Mouse (Mus musculus): Measurements from ENCODE around the gene Dusp22.

Dusp22 gene

GRCm38 (mm10) chr13:30659613-30660505, at the start of gene Dusp22:
Dusp22 (plus strand) TSS chr13:30659999.
- in situ Hi-C loops (cut with MboI, MseI) = loop anchor here (5.0 kb wide), 1 partner anchor 58 kb away; no protein-coding TSS in a partner anchor

GRCm38 (mm10) chr13:30612079-30612794, 47.6 kb upstream of the Dusp22 start:
- in situ Hi-C loops (cut with MboI, MseI) = no loop called here

GRCm38 (mm10) chr13:30619684-30620083, 40.1 kb upstream of the Dusp22 start:
- in situ Hi-C loops (cut with MboI, MseI) = no loop called here

DNA sequence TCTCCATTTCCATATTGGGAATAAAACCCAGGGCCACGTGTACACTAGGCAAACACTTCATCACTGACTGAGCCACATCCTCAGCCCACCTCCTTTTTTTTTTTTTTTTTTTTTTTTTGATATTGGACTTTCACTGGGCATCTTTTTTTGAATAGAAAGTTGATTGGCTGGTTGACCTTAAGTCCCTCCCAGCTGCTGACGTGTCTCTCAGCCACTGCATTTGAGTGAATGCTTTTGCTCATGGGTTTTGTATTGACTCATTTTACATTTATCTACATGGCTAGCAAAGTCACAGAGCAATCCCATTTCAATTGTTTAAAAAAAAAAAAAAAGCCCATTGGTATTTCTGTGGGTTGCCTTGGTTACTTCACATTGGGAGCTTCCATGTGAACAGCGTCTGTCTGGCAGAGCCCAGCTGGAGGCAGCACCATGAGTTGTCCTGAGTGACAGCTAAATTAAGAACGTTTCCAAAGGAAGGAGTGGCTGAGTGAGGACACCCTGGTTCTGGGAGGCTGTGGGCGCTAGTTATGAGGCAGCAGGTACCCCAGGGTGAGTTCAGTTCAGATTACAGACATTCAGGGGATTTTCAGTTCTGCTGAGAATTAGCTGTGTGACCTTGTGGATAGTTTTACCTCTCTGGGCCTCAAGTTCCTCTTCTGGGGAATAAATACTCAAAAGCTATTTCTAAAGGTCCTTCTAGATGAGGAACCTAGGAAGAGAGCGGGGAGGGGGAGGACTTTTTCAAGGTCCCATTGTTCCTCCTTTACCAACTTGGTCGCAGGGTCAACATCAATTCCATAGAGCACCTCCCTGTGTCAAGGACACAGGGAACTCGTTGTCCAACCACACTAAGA, 31.4 kb upstream of the Dusp22 start:
- in situ Hi-C loops (cut with MboI, MseI) = no loop called here

GRCm38 (mm10) chr13:30629794-30630410, 29.9 kb upstream of the Dusp22 start:
- in situ Hi-C loops (cut with MboI, MseI) = no loop called here

DNA sequence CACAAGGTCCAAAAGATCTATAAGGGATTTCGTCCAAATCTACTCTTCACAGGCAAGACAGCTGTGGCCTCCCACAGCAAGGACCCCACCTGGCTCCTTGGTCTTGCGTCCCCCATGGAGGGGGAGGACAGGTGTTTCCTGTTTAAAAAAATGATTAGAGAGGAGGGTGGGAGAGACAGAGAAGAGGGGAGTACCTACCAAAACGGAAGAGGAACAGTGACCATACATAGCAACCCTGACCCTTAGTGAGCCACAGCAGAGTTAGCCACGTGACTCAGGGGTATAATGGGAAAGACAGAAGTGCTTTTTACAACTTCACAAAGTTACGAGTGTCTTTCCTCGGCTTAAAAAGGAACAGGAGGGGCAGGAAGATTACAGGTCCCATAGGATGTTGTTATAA, 26.8 kb upstream of the Dusp22 start:
- in situ Hi-C loops (cut with MboI, MseI) = no loop called here

DNA sequence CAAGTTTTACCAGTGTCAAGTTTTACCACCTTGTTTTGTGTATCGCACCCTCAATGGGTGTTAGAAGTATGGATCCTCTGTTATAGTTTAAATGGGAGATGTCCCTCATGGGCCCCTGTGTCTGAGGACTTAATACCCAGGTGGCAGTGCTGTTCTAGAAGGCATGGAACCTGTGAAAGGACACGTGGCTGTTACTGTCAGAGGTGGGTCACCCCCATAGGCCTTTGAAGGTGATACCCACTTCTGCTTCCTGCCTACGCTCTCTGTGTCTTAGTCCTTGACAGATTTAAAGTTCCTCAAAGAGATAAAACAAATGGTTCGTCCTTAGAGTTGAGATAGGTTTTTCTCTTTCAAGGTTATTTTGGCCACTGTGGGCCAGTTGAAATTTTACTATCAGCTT, 23.3 kb upstream of the Dusp22 start:
- in situ Hi-C loops (cut with MboI, MseI) = no loop called here

DNA sequence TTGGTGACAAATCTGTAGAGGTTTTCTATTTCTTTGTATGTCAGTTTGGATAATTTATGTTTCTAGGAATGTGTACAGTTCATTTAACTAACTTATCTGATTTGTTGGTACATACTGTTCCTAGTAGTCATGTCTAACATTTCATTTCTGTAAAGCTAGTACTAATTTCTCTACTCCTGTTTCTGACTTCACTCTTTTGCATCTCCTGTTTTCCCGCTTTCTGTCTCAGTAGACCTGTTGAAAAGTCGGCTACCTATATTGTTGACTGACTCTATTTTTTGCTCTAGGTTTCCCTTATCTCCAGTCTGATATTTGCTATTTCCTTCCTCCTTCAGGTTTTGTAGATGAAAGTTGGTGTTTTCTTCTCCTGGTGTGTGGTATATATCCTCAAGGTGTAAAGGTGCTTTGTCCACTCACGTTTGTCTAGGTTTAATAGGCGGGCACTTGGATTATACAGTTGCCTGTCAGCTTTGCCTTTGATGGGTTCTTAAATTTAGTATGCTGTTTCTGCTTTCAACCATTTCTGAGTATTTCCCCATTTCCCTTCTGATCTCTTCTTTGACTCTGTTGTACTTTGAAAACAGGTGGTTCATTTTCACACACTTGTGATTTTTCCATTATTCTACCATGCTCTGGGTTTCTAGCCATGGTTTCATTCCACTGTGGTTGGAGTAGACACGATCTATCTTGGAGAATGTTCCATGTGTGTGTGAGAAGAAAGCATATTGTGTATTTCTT, 21.3 kb upstream of the Dusp22 start:
- in situ Hi-C loops (cut with MboI, MseI) = no loop called here

DNA sequence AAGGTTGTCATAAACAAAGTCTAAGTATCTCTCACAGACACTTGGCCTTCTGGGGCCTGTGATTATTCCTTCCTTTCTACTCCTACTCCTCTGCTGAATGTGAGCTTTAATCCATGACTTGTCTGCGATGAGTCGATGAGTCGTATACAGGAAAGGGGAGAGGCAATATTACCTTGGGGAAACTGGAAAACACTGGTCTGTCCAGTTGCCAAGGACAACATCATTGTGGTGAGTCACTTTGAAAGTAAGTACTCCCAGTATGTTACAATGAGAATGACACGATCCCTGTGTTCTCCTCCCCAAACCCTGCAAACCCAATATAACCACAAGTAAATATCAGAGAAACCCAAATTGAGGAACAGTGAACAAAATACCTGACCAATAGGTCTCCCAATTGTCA, 17.7 kb upstream of the Dusp22 start:
- in situ Hi-C loops (cut with MboI, MseI) = no loop called here

DNA sequence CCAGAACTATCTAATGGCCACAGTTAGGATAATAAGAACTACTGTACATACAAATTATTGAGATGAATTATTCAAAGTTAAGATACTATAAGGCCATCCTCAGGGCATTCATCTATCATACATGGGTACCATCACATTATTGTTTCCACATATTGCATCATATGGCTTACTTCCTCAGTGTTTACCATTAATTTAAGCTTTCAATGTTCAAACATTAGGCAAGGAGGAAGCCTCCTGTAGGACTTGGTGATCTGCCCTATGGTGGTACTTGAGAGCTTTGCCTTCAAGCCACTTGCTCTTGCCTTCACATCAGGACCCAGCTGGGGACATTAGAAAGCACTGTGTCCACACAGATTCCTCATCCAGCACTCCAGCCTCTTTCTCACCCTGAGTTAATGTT, 11.3 kb upstream of the Dusp22 start:
- in situ Hi-C loops (cut with MboI, MseI) = no loop called here

- in situ Hi-C loops (cut with MboI, MseI) = no loop called here
These were observed 10.6 kb upstream of the Dusp22 start for GRCm38 (mm10) chr13:30649197-30649596.

DNA sequence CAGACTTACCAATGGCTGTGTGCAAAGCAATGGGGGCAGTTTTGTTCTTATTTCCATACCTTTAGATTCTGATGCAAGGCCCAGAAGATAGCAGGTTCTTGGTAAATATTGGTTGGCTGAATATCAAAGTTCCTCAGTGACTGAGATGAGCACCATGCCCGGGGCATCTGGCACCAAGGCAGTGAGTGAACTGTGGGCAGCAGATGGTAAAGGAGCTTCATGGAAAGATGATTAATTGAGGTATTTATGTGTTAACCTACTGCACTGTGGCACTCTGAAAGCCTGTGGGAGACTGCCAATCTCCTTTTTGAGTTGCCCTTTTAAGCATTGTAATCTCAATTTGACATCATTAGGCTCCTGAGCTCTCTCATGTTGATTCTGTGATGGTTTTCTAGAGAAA, 9.1 kb upstream of the Dusp22 start:
- in situ Hi-C loops (cut with MboI, MseI) = no loop called here

DNA sequence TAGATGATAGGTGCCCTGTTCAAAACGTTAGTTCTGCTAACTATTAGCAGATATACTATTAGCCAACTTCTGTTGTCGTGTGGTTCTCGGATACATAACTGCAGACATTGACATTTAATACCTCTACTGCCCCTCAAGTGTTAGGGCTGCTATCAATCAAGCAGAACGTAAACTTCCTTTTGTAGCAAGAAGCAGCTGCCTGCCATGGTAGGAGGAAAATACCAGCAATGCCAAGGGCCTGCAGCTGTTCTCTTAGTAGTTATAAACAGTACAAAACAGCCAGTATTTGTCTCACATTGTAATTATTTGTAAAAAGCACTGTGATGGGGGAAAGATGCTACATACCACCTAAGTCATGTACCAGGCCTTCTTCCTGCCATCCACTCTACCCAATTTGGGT, 6.7 kb upstream of the Dusp22 start:
- in situ Hi-C loops (cut with MboI, MseI) = no loop called here

DNA sequence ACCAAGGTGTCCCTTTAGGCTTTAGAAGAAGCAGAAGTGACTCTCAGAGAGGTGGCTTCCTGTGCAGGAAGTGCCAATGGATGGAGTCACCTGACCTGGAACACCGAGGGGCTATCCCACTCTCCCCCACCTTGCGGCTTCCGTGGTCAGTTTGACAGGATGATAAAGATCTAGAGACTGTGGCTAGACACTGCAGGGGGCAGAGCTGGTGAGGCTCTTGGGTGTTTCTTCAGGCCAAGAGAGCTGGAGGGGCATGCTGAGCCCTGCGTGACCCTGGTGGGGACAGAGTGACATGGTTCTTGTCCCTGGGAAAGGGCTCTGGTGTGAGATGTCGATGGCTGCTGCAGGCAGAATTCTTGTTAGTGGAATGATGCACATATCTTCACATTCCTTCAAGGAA, 5.3 kb upstream of the Dusp22 start:
- in situ Hi-C loops (cut with MboI, MseI) = no loop called here

DNA sequence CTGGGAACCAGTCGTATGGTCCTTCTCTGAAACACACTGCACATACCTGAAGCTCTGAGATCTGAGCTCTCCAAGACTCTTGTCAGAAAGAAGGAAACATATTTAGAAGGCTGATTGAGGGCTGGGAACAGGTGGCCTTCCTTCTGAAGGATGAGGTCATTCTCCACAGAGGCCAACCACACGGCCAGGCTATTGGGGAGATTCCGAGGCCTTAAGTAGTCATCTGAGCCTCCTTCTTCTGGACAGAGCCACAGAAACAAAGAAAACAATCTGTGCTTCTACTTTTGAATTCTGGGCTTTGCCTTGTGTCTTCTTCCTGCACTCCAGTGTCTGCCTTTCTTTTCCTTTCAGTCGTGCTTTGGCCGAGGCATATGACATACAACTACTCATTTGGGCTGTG, 2.9 kb upstream of the Dusp22 start:
- in situ Hi-C loops (cut with MboI, MseI) = no loop called here

DNA sequence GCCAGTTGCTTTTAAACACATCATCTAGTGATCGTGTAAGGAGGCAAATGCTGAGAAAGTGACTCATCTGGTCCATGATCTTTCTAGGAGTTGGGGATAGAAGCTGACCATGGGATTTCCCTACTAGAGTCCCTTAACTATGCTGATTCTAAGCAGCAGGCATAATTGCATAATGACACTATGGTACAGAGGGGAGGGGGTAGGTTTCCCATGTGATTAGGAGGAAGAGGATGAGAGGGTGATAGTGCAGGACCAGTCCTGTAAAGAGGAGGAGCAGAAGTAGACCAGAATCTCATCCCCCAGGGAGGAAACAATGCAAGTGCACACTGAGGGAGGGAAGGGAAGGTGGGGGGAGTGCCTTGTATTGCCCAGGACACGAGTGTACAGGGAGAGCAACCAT, 2.0 kb upstream of the Dusp22 start:
- in situ Hi-C loops (cut with MboI, MseI) = no loop called here

GRCm38 (mm10) chr13:30658201-30658996, 1.4 kb upstream of the Dusp22 start:
- in situ Hi-C loops (cut with MboI, MseI) = no loop called here

DNA sequence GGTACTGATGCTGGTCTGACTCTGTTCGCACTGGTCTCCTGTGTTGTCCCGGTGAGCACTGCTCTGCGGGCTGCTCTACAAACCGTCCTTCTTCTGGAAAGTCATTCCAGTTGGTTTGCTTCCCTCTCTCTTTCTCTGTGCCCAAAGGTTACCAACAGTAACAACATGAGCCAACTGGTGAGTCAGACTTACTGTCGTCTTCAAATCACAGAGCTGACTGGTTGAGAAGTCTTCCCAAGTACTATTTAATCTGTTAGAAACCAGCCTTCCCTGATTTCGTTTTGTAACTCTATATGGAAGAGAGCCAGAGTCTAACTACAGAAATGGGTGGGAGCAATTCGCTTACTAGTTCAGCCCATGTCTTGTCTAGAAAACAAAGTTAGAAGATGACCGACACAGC, 5.5 kb downstream of the Dusp22 start:
- in situ Hi-C loops (cut with MboI, MseI) = loop anchor here (5.0 kb wide), 1 partner anchor 52 kb away; no protein-coding TSS in a partner anchor

- in situ Hi-C loops (cut with MboI, MseI) = loop anchor here (5.0 kb wide), 1 partner anchor 51 kb away; no protein-coding TSS in a partner anchor
These were observed 6.7 kb downstream of the Dusp22 start for GRCm38 (mm10) chr13:30666537-30666936.

DNA sequence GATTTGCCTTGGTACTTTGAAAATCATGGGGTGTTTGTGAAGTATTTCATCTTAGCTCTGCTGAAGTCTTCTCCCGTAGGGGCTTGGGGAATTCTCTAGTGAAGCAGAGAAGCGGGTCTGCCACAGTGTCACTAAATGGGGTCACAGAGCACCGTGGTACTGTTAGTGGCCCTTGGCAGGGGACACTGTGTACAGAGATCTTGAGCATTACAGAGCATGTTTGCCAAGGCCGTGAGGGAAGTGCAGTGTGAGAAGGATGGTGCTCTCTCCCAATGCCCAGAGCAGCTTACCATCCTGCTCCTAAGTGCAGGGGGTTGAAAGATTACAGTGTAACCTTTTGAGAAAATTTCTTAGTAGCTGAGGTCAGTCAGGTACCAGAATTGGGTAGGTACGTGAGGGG, 8.5 kb downstream of the Dusp22 start:
- in situ Hi-C loops (cut with MboI, MseI) = loop anchor here (5.0 kb wide), 1 partner anchor 49 kb away; no protein-coding TSS in a partner anchor
